Mouse (Mus musculus) lung, postnatal 0 days (tissue): ENCODE results near the gene Asic1. TPM values are rescaled to one million over a fixed set of nuclear protein-coding genes. Genes with fewer than 3 reads are reported as not detected.
A peak's percentile ranks its signal among the peaks of the same experiment; 100 is the strongest.

Experiments used
- ATAC-seq: fragments of 200-750 bp; cut with Nextera tagmentation; 2 replicates; pipeline ENCODE4 v1.8.0; 2017; ENCODE audit warnings: moderate library complexity
- DNase-seq: peaks from one replicate; pipeline ENCODE4 v3.0.0-alpha.2; 2016; ENCODE audit warnings: low spot score
- H3K27ac ChIP-seq: fragments of 300-500 bp; sonication (generic); 2 replicates; pipeline ENCODE4 v1.5.1; 2014; ENCODE audit warnings: antibody characterized with exemption, mild to moderate bottlenecking, low read length, mixed read lengths
- H3K27me3 ChIP-seq: fragments of 300-500 bp; sonication (generic); replicated peaks from 2 replicates; pipeline ENCODE4 v1.6.1; 2014; ENCODE audit warnings: low read length, mixed read lengths; ENCODE audit not compliant: insufficient read depth
- H3K36me3 ChIP-seq: fragments of 300-500 bp; sonication (generic); 2 replicates; pipeline ENCODE4 v1.6.1; 2014; ENCODE audit warnings: low read length, mixed read lengths; ENCODE audit not compliant: insufficient read depth
- H3K4me1 ChIP-seq: fragments of 300-500 bp; sonication (generic); 2 replicates; pipeline ENCODE4 v1.6.1; 2014; ENCODE audit warnings: antibody characterized with exemption, low read depth, low read length, mixed read lengths; ENCODE audit not compliant: insufficient read depth
- H3K4me2 ChIP-seq: fragments of 300-500 bp; sonication (generic); replicated peaks from 2 replicates; pipeline ENCODE4 v1.6.1; 2014; ENCODE audit warnings: low read depth, mild to moderate bottlenecking, low read length, moderate library complexity, mixed read lengths
- H3K4me3 ChIP-seq: fragments of 300-500 bp; sonication (generic); 2 replicates; pipeline ENCODE4 v1.5.1; 2014; ENCODE audit warnings: low read depth, low read length
- H3K9ac ChIP-seq: fragments of 300-500 bp; sonication (generic); replicated peaks from 2 replicates; pipeline ENCODE4 v1.6.1; 2014; ENCODE audit warnings: low read depth, mild to moderate bottlenecking
- H3K9me3 ChIP-seq: fragments of 300-500 bp; sonication (generic); 2 replicates; pipeline ENCODE4 v1.6.1; 2016; ENCODE audit warnings: low read length, mixed read lengths
- CTCF ChIP-seq: IDR thresholded peaks from 2 replicates; pipeline ENCODE4 v1.5.1; 2016; ENCODE audit warnings: antibody characterized with exemption, mild to moderate bottlenecking
- EP300 ChIP-seq: IDR thresholded peaks from 2 replicates; pipeline ENCODE4 v1.6.1; 2016; ENCODE audit warnings: antibody characterized with exemption, mild to moderate bottlenecking, control low read depth
- WGBS: fragments of 180-500 bp; shearing (Covaris S2); extraction: QIAGEN DNeasy Blood & Tissue Kit; methylation state at CpG from one replicate; pipeline ENCODE4 v1.1.7; 2014; 5-methylcytosine and 5-hydroxymethylcytosine counted together
- polyA plus RNA-seq: library from polyadenylated mRNA; unstranded; fragments of >200 nt; fragmentation: Nextera tagmentation; extraction: Ambion mirVana; gene quantifications from 2 replicates; pipeline ENCODE4 v1.2.1, GENCODE M21; 2015

The Asic1 gene
- 1.3 TPM in 2 replicates for polyA plus RNA-seq

DNA sequence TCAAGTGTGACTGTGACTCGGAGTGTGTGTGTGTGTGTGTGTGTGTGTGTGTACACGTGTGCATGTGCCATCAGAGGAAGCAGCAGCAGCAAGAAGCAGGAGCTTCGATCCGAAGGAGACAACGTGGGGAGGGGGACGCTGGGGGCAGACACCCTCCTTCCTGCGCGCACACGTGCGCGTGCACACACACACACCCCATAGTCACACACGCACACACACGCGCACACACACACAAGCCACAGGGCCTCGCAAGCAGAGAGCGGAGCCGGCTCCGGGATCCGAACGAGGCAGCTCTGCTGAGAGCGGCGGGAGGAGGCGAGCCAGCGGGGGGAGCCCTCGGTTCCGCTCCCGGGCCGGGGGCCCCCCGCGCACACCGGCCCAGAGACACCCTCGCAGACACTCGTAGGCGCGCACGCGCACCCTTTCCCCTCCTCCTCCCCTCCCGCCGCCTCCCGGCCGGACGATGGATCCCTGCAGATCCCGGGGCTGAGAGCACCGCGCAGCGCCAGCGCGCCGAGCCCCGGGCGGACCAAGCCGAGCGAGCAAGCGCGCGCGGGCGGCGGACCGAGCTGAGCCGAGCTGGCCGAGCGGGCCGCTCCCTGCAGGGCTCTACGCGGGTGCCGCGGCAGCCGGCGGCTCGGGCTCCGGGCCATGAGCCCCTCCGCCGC is at the start of gene Asic1:
Asic1 (plus strand) TSS at position 215 of the 668 bp plus-strand sequence.
- 0% methylated on average over 28 of the region's 74 CpGs for WGBS
- ATAC-seq (peak; percentile 88), DNase-seq (peak; percentile 77)
- Histone ChIP-seq H3K27me3 (peaks cover 51% of the 10 kb centered on the region), H3K4me1 (no peaks in the 10 kb centered on the region), H3K4me3 (peak within 1 kb of the TSS; percentile 45), H3K9me3 (no peaks in the 10 kb centered on the region), H3K4me2 (peak within 1 kb of the TSS; percentile 89), H3K9ac (no peak within 1 kb of the TSS), H3K36me3 (no peaks in the 10 kb centered on the region), H3K27ac (no peak within 1 kb of the TSS)
- TF ChIP-seq CTCF: peak; percentile 33
- TF ChIP-seq EP300: no peak

DNA sequence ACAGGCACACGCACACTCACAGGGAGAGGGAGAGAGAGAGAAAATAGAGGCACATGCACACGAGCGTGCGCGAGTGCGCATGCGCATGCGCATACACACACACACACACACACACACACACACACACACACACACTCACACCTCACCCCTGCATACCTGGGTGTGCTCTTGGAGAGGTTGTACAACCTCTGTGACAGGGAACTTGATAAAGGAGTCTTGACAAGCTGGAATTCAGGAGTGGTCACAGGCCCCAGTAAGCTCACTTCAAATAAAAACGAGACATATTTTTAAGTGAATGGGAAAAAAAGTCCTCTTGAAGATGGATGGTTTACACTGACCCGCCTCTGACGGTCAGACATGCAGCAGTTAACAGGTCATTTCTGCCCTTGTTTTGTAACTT is 48.1 kb upstream of the Asic1 start:
- H3K36me3 ChIP-seq: 0 out of 2 replicates have a peak, but pooled peaks cover 4% of the 10 kb centered on the region
- TF ChIP-seq EP300: peak; percentile 65
- TF ChIP-seq CTCF: no peak
- H3K27ac ChIP-seq: no peak overlapping the region
- DNase-seq: peak; percentile 42
- no peak overlapping the region for H3K4me2 ChIP-seq
- H3K27me3 ChIP-seq: no peaks in the 10 kb centered on the region
- H3K9ac ChIP-seq: no peak overlapping the region
- WGBS: 76% methylated on average over 11 of the region's 11 CpGs
- ATAC-seq: peak; percentile 91
- no peak overlapping the region for H3K4me3 ChIP-seq
- H3K9me3 ChIP-seq: no peaks in the 10 kb centered on the region
- no peaks in the 10 kb centered on the region for H3K4me1 ChIP-seq

DNA sequence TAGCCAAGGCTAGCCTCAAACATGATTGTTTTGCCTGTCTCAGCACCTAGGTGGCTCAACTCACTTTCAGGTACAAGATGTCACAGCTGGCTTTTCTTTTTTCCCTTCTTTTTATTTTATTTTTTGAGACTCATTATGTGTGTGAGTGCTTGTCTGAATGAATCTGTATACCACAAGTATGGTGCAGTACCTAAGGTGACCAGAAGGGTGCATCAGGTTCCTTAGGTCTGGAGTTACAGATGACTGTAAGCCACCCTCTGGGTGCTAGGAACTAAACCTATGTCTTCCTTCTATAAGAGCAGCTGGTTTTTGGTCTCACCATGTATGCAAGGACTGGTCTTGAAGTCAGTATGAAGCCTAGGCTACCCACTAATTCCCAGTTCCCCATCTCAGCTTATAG is 38.5 kb upstream of the Asic1 start:
- H3K4me1 ChIP-seq: no peaks in the 10 kb centered on the region
- H3K4me3 ChIP-seq: no peak overlapping the region
- no peak overlapping the region for H3K27ac ChIP-seq
- no peaks in the 10 kb centered on the region for H3K27me3 ChIP-seq
- H3K4me2 ChIP-seq: no peak overlapping the region
- H3K9me3 ChIP-seq: no peaks in the 10 kb centered on the region
- no peak for ATAC-seq
- no peak for DNase-seq
- TF ChIP-seq CTCF (peak; percentile 58), EP300 (no peak)
- peaks cover 6% of the 10 kb centered on the region; the same call in 1 of the 2 replicates for H3K36me3 ChIP-seq
- no peak overlapping the region for H3K9ac ChIP-seq

- Histone ChIP-seq H3K4me2 (no peak overlapping the region), H3K9ac (no peak overlapping the region), H3K27ac (no peak overlapping the region), H3K4me3 (no peak overlapping the region), H3K4me1 (no peaks in the 10 kb centered on the region), H3K36me3 (peaks cover 6% of the 10 kb centered on the region; the same call in 1 of the 2 replicates), H3K9me3 (no peaks in the 10 kb centered on the region), H3K27me3 (no peaks in the 10 kb centered on the region)
- ATAC-seq (no peak), DNase-seq (no peak)
- TF ChIP-seq EP300 (no peak), CTCF (no peak)
- WGBS: 88% methylated on average over 7 of the region's 7 CpGs
Observed at GRCm38 (mm10) chr15:99634702-99635101, 35.5 kb upstream of the Asic1 start.

- Histone ChIP-seq H3K4me1 (no peaks in the 10 kb centered on the region), H3K4me3 (no peak overlapping the region), H3K27me3 (no peaks in the 10 kb centered on the region), H3K9me3 (no peaks in the 10 kb centered on the region), H3K27ac (no peak overlapping the region), H3K36me3 (no peaks in the 10 kb centered on the region; the same call in 1 of the 2 replicates), H3K9ac (no peak overlapping the region), H3K4me2 (no peak overlapping the region)
- DNase-seq: no peak
- no peak for TF ChIP-seq EP300
- TF ChIP-seq CTCF: no peak
- WGBS: 89% methylated on average over 12 of the region's 12 CpGs
- no peak for ATAC-seq
Observed at GRCm38 (mm10) chr15:99637405-99638123, 32.6 kb upstream of the Asic1 start.

- WGBS: 90% methylated on average over 5 of the region's 5 CpGs
- no peak for DNase-seq
- no peaks in the 10 kb centered on the region; the same call in 1 of the 2 replicates for H3K36me3 ChIP-seq
Observed at GRCm38 (mm10) chr15:99638124-99638485, 32.1 kb upstream of the Asic1 start.

More at GRCm38 (mm10) chr15:99638124-99638485, 32.1 kb upstream of the Asic1 start:
- Histone ChIP-seq H3K4me2 (no peak overlapping the region), H3K9me3 (no peaks in the 10 kb centered on the region), H3K27ac (no peak overlapping the region), H3K4me1 (no peaks in the 10 kb centered on the region), H3K27me3 (no peaks in the 10 kb centered on the region), H3K9ac (no peak overlapping the region), H3K4me3 (no peak overlapping the region)
- no peak for ATAC-seq
- TF ChIP-seq CTCF: no peak
- TF ChIP-seq EP300: no peak
